Mouse (Mus musculus) megakaryocyte progenitor cell, adult 5-6 weeks (primary cell): Measurements from ENCODE around the gene Scarf1. TPM values are rescaled to one million over a fixed set of nuclear protein-coding genes. Genes with fewer than 3 reads are reported as not detected.

Source experiments
- ATAC-seq: replicated peaks from 2 replicates; pipeline ENCODE4 v1.8.0; 2016; ENCODE audit warnings: mild to moderate bottlenecking, moderate TSS enrichment, inconsistent platforms; ENCODE audit not compliant: poor library complexity
- total RNA-seq, 2 experiments: library from RNA; stranded (forward) in 1 of 2; stranded (reverse) in 1 of 2; fragments of 157-497, 149-512 nt in 1 of 2; fragments of 200-1000 nt in 1 of 2; gene quantifications; 2 replicates each; pipeline versions ENCODE4 v1.2.3 to v1.2.4; 2015 to 2017

The Scarf1 gene
- total RNA-seq, 2 experiments from 2014 or later = 2.4 to 3.0 TPM

DNA sequence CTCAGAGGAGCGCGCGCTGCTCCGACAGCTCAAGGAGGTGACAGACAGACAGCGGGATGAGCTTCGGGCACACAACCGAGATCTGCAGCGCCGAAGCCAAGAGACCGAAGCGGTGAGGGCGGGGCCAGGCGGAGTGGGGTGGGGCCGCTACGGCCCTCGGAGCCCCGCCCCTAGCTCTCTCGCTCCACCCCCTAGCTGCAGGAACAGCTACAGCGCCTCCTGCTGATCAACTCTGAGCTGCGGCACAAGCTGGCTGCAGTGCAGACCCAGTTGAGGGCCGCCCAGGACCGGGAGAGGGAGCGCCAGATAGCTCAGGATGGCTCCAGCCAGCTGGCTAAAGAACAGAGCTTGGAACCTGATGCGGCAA lies 2.7 kb upstream of the Scarf1 start:
- peak; percentile 95 for ATAC-seq

DNA sequence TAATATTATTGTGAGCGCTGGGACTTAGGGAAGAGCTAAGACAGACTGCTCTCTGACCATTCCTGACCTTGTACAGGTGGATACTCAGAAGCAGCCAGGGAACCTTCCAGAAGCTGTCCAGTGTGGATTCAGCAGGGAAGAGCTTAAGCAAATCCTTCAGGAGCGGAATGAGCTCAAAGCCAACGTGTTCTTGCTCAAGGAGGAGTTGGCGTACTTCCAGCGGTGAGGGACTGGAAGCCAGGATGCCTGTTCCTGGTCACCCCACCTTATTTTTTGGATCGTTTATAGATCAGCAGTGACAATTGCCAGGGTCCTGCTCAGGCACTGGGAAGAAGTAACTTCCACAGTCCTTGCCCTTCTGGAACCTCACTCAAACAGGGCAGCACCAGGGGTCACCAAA lies 2.1 kb upstream of the Scarf1 start:
- no peak for ATAC-seq

DNA sequence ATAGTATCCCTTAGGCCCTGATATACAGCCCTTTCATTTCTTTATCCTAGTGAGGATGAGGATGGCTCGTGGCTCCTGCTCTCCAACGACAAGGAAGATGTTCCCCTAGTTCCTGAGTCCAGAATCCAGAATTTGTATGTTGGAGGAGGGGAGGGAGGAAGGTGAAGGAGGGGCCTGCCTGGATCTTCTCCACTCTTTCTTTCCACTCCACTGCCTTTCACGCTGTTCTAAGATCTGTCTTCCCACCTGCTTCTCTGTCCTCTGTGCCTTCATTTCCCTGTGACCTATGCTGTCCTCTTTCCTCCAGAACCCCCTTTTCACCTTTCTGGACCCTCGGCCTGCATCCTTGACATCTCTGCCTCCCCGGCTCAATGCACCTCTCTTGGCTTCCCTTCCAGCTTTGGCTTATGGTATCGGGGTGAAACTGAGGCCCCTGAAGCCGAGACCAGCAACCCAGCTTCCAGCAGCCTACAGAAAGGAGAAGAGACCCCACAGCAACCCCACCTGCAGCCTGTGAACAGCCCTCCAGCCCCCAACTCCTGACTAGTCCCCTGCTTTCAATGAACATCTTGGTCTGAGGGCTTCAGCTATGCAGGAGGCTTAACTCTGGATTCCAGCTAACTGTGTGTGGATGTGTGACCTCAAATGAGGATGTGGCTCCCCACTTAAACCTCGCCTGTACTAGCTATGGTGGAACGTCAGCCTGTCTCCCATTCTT lies 880 bp upstream of the Scarf1 start:
- ATAC-seq = no peak

DNA sequence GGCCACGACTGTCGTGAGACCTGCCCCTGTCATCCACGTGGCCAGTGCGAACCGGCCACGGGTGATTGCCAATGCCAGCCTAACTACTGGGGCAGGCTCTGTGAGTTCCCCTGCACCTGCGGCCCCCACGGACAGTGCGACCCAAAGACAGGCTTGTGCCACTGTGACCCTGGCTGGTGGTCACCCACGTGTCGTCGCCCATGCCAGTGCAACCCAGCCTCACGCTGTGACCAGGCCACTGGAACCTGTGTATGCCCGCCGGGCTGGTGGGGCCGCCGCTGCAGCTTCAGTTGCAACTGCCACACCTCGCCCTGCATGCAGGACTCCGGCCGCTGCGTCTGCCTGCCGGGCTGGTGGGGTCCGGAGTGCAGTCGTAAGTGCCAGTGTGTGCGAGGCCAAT lies 1.8 kb downstream of the Scarf1 start:
- no peak for ATAC-seq

DNA sequence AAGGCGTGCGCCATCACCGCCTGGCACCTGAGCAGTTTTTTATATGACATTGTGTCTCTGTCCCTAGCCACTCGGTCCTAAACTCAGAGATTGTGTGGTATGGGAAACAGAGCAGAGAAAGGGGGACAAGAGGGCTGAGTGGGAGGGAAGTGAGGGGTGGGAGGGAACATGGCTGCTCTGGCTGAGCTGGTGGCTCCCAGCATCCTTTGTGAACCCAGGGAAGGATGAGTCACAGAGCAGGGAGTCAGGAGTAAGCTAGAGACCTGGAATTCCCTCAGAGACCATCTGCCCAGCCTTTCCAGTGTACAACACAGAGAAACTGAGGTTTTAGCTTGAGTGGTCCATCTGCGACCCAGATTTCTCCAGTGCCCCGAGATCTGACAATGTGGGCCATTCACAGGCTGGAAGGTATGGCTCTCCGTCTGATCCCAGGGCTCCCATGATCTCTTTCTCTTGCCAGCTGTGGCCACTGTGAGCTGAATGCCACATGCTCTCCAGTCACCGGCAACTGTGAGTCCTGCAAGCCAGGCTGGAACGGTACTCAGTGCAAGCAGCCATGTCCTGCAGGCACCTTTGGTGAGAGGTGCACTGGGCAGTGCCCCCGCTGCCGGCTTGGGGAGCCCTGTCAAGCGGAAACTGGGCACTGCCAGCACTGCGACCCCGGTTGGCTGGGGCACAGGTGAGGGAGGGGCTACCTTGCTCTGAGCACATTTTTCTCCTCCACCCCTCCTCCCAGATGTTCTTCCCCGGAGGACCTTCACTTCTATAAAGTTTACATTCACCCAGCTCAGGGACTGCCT lies 6.7 kb downstream of the Scarf1 start:
- no peak for ATAC-seq

DNA sequence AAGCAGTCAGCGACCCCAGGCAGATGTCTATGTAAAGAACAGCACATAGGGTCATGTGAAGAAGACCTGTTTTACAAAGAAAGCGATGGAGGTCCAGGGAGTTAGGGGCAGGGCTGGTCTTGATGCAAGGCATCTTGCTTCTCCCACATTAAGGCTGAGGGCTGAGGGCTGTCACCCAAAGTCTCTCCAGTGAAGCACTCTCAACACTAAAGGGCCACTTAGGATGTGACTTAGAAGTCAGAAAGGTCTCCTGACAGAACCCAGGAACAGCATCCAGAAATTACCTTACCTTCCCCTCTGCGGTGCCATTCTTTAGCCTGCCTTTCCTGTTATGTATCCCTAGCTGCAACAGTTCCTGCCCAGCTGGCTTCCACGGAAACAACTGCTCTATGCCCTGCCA lies 8.3 kb downstream of the Scarf1 start:
- no peak for ATAC-seq

DNA sequence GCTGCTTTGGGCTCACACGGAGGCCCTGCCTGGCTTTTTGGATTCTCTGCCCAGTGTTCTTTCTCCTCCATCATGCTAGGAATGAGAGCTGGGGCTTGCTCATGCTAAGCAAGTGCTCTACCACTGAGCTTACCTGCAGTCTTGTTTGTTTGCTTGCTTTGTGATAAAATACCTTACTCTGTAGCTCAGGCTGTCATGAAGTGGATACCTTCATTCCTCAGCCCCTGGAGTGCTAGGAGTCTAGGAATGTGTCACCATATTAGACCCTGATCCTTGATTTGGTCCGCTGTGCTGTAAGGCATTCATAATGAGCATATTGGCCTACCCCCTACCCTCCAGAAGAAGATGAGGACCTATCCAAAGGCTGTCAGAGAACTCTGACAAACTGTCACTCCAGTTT lies 9.5 kb downstream of the Scarf1 start:
- ATAC-seq = no peak

DNA sequence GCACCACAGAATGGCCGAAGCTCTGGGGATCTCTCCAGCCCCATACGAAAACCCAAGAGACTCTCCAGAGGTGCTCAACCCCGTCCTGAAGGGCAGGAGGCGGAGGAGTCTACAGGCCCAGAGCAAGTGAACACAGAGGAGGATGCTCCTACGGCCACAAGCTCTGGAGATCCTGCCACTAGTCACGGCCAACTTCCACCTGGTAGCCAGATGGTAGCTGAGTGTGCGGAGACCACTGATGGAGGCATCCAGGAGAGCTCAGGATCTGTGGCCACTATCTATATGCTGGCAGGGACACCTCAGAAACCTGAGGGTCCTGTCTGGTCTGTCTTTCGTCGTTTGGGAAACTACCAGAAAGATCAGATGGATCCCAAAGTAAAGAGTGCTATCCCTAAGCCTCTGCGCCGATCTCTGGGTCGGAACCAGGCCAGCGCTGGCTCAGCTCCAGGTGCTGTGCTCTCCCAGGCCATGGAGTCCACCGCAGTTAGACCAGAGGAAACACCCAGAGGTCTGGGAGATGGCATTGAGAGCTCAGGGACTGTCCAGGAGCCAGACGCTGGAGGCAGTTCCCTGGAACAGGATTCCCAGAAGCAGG lies 12.3 kb downstream of the Scarf1 start:
- ATAC-seq = no peak

DNA sequence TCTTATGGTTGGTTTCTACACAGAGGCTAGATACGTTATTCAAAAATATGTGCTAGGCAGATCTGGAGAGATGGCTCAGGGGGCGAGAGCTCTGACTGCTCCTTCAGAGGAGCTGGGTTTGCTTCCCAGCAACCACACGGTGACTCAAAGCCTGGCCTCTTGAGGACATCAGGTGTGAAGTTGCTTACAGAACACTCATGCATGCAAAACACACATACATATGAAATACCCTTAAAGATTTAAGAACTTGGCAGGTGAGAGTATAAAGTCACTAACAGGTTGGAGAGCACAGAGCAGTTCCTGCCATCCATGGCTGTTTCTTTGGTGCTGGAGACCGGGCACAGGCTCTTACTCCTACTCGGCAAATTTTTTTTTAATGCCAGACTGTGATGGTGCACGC lies 13.6 kb downstream of the Scarf1 start:
- ATAC-seq = no peak

DNA sequence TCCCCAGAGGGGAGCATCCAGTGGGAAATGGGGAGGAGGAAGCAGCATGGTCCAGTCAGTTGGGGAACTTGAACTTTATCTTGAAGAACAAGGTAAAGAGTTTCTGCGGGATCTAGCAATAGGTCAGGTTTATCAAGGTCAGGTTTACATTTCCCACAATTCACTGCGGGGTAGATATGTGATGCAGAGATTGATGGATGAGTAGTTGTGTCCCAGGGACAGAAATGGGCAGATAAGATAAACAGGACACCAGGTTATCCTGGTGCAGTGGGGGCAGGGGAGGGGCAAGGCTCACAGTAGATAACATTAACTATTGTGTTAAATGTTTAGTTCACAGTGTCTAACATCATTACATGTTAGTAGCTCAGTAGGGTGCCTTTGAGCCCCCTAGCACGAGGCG lies 16.4 kb downstream of the Scarf1 start:
- no peak for ATAC-seq

DNA sequence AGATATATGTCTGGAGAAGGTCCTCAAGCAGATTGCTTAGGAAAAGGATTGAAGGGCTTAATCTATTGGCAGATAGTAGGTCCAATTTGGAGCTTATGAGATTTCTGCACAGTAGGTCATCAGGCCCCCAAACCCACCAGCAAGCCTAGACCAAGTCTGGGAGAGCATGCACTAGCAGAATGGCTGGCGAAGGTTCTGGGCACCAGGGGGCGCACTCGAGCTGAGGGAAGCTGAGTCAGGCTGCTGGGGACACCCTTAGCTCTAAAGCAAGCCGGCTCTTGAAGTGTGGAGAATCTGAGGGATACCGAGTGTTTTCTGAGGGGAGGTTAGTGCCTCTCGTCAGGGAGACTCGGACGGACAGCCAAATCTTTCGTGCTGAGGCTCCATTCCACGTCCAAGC lies 17.0 kb downstream of the Scarf1 start:
- ATAC-seq = peak; percentile 69

DNA sequence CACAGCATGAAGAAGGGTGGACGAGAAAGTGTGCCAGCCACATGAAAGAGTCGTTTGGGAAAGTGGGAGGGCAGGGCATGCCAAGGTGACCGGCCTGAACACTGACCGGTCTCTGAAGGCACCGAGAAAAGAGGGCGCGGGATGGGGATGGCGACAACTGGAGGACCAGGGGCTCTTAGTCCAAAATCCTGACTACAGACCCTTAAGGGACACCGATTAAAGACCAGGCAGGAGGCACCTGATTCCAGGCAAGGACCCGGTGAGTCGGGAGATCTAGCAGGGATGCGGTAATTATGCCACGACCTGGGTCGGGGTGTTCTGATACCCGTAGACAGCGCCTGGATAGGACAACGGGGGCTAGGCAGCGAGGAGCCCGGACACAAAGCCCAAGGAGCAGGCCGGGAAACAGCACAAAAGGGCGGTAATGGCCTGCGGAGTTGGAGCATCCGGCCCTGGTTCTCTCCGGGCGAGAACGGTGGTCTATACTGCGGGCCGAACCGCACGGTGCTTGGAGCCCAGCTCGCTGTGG lies 17.6 kb downstream of the Scarf1 start:
- no peak for ATAC-seq

DNA sequence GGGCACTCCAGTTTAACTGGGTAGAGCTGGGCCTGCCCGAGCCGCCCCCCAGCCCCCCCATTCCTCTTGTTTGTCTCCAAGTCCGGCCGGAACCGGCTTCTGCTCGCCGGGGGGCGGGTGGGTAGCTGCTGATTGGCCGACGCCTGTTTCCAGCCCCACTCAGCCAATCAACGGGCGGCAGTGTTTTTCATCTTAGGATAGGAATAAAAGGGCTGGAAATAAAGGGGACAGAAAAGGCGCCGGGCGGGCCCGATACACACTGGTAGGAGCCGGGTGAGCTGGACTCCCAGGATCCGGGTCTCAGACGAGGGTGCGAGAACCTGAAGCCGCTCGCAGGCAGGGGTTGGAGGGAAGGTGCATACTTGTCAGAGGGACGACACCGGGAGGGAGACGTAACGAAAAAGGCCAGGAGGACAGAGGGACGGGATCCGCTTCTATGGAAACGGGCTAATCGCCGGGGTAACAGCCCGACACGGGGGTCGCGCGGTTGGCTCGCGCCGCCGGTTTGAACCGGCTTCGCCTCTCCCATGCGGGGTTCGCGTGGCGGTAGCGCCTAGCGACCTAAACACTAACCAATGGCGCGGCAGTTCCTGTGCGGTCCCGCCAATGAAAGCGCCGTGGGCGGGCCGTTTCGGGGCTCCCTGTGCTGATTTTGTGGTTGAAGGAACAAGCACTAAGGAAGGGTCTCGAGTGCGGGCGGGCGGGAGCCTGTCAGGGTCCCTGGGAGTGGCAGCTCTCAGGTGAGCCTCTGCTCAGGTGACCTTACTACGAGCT lies 18.3 kb downstream of the Scarf1 start, which contains the start of gene Slc43a2:
Gene Slc43a2 (plus strand): TSS at position 226 of the 774 bp plus-strand sequence.
- ATAC-seq = peak; percentile 70

DNA sequence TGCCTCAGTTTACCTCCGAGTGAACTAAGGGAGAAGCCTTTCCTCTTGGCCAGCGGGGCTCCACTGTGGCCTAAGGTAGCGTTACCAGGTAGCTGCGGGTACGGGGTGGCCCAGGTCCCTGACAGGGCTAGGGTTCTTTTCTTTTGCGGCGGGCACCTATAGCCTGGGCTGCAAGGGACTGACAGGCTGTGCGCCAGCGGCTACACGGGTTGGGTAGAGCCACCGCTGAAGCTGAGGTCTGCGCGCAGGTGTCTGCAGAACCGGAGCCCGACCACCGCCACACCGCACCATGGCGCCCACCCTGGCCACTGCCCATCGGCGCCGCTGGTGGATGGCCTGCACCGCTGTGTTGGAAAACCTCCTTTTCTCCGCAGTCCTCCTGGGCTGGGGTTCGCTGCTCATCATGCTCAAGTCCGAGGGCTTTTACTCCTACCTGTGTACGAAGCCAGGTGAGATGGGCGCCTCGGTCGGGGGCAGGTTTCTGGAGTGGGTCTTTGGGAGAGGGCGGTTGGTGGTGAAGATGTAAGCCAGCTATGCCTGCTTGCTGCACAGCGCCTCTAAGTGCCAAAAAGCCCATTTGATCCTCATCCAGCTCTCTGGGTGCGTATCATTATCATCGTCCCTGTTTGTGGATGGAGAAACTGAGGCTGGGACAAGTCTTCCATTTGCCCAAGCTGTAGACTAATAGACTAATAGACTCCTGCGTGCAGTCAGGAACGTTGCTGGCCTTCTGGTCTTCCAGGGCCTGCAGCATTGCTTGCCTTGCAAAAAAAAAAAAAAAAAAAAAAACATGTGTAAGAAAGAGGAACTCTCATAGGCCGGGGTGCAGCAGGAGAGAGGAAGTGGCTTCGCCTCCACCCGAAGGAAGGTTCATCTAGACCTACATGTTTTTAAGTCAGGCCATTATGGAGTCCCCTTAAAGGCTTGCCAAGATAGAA lies 19.3 kb downstream of the Scarf1 start:
- ATAC-seq = peak; percentile 36

DNA sequence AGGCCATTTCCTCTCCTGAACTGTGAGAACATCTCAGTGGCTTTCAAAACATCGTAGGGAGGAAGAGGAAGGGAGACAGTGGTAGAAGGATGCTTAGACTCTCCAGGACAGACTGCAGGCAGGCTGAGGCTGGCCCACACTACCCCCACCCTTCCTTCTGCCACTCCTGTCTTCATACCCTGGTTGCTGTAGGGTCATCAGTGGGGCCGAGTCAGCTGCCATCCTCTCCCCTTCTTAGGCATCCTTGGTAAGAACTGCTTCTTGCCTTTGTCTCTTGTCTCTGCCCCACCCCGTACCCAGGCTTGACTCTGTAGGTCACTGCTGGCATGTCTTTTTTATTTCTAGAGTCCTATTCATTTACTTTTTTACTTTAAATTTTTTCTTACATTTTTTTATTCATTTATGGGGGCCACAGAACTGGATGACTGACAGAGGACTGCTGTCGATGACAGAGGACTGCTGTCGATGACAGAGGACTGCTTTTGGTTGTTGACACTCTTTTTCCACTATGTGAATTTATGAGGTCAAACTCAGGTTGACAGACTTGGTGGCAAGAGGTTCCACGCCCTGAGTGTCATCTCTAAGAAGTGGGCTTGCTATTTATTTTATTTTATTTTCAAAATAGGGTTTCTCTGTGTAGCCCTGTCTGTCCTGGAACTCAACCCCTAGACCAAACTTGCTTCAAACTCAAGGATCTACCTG lies 20.1 kb downstream of the Scarf1 start:
- no peak for ATAC-seq

DNA sequence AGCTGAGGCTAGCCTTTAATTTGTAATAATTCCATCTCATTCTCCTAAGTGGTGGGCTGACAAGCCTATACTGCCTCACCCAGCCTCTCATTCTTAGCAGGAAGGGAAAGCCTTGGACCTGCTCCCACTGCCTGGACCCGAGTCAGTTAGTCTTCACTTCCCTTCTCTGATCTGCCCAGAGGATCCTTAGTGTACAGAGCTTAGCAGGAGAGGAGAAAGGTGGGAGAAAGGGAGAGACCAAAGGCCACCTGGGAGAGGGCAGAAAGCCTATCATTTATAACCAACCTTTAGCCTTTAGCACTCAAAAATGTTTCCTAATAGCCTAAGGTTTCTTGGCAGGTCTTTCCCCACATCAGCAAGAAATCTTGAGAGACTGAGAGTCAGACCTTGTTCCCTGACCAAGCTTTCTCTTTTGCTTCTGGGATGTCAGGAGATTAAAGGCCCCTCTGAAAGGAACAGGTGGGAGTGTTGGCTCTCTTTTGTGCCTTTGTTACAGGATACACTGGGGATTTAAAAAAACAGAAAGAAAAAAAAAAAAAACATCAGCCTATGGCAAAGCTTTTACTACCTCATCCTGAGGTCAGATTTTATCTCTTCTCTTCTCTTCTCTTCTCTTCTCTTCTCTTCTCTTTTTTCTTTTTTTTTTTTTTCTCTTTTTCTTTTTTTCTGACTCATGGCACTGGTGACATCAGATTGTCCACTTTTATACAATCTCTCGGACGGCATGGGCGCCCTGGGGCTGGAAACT lies 21.1 kb downstream of the Scarf1 start:
- no peak for ATAC-seq

DNA sequence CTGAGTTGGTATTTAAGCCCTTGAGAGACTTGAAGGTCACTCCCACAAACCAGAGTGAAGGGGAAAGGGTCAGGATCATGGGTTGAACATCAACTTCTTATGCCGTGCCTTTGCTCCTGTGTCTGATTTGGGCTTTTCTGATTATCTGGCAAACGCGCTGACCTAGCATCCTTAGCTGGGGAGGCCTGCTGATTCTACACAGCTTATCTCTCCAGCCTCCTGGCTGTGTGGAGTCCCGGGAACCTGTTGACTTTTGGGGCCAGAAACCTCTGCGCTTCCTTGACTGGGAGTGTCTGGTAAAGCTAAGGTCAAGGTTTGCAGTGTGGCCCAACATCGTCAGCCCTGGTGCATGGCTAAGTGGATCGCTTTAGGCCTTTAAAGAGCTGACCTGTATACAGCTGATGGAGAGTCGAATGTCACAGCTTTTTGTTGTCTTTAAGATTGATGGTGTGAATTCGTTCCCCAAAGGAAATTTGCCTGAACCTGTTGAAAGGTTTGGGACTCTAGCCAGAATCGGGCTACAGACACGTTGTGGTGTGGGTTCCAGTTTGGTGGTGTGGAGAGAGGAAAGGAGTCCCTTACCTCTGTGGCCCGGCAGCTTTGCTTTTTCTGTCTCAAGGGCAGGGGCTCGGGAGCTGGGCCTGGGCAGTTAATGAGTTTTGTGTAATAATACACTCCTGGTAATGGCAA lies 21.9 kb downstream of the Scarf1 start:
- no peak for ATAC-seq
